Mouse (Mus musculus): Measurements from ENCODE around the gene Nup107. TPM values are rescaled to one million over a fixed set of nuclear protein-coding genes. Genes with fewer than 3 reads are reported as not detected.

The Nup107 gene
- polyA plus RNA-seq, 1 experiment from 2014 or later, result 17.9 TPM

- WGBS (ENCODE audit: missing documents), result 34% methylated on average over 6 of the region's 6 CpGs
- peaks cover 93% of the 10 kb centered on the region for H3K79me2 ChIP-seq (ENCODE audit: inconsistent target)
- peaks cover 96% of the 10 kb centered on the region for H3K36me3 ChIP-seq (ENCODE audit: inconsistent target)
- H3K27ac ChIP-seq, result no peak overlapping the region
- no peak overlapping the region for H3K4me3 ChIP-seq (ENCODE audit: inconsistent target)
Observed at GRCm38 (mm10) chr10:117818600-117818999, 26.1 kb upstream of the Nup107 start.

GRCm38 (mm10) chr10:117816721-117817120 is 24.2 kb upstream of the Nup107 start:
- Histone ChIP-seq H3K36me3 (ENCODE audit: inconsistent target) (peaks cover 94% of the 10 kb centered on the region), H3K27ac (no peak overlapping the region), H3K79me2 (ENCODE audit: inconsistent target) (peaks cover 75% of the 10 kb centered on the region), H3K4me3 (ENCODE audit: inconsistent target) (no peak overlapping the region)
- 96% methylated on average over 5 of the region's 6 CpGs for WGBS (ENCODE audit: missing documents)

- Histone ChIP-seq H3K79me2 (ENCODE audit: inconsistent target) (peaks cover 33% of the 10 kb centered on the region), H3K36me3 (ENCODE audit: inconsistent target) (peaks cover 56% of the 10 kb centered on the region), H3K27ac (no peak overlapping the region), H3K4me3 (ENCODE audit: inconsistent target) (no peak overlapping the region)
- 90% methylated on average over 2 of the region's 2 CpGs for WGBS (ENCODE audit: missing documents)
Observed at GRCm38 (mm10) chr10:117812501-117812900, 20.0 kb upstream of the Nup107 start.

- peaks cover 24% of the 10 kb centered on the region for H3K79me2 ChIP-seq (ENCODE audit: inconsistent target)
- H3K36me3 ChIP-seq (ENCODE audit: inconsistent target), result peaks cover 46% of the 10 kb centered on the region
- H3K4me3 ChIP-seq (ENCODE audit: inconsistent target), result no peak overlapping the region
- 96% methylated on average over 8 of the region's 8 CpGs for WGBS (ENCODE audit: missing documents)
- no peak overlapping the region for H3K27ac ChIP-seq
Observed at GRCm38 (mm10) chr10:117811555-117811954, 19.1 kb upstream of the Nup107 start.

- peaks cover 36% of the 10 kb centered on the region for H3K36me3 ChIP-seq (ENCODE audit: inconsistent target)
Observed at GRCm38 (mm10) chr10:117810506-117810905, 18.0 kb upstream of the Nup107 start.

GRCm38 (mm10) chr10:117808068-117808467 is 15.6 kb upstream of the Nup107 start:
- H3K27ac ChIP-seq, result no peak overlapping the region
- peaks cover 12% of the 10 kb centered on the region for H3K36me3 ChIP-seq (ENCODE audit: inconsistent target)
- 18% methylated on average over 6 of the region's 6 CpGs for WGBS (ENCODE audit: missing documents)
- H3K79me2 ChIP-seq (ENCODE audit: inconsistent target), result no peaks in the 10 kb centered on the region
- no peak overlapping the region for H3K4me3 ChIP-seq (ENCODE audit: inconsistent target)

More at GRCm38 (mm10) chr10:117810506-117810905, 18.0 kb upstream of the Nup107 start:
- no peak overlapping the region for H3K4me3 ChIP-seq (ENCODE audit: inconsistent target)
- no peak overlapping the region for H3K27ac ChIP-seq
- 93% methylated on average over 11 of the region's 11 CpGs for WGBS (ENCODE audit: missing documents)
- H3K79me2 ChIP-seq (ENCODE audit: inconsistent target), result peaks cover 13% of the 10 kb centered on the region; the same call in 1 of the 2 replicates

GRCm38 (mm10) chr10:117805919-117806318 is 13.4 kb upstream of the Nup107 start:
- Histone ChIP-seq H3K27ac (no peak overlapping the region), H3K36me3 (ENCODE audit: inconsistent target) (no peaks in the 10 kb centered on the region), H3K79me2 (ENCODE audit: inconsistent target) (no peaks in the 10 kb centered on the region), H3K4me3 (ENCODE audit: inconsistent target) (no peak overlapping the region)
- 94% methylated on average over 9 of the region's 9 CpGs for WGBS (ENCODE audit: missing documents)

GRCm38 (mm10) chr10:117803870-117804850 is 11.7 kb upstream of the Nup107 start:
- 65% methylated on average over 30 of the region's 31 CpGs for WGBS (ENCODE audit: missing documents)
- Histone ChIP-seq H3K27ac (no peak overlapping the region), H3K4me3 (ENCODE audit: inconsistent target) (no peak overlapping the region), H3K36me3 (ENCODE audit: inconsistent target) (no peaks in the 10 kb centered on the region), H3K79me2 (ENCODE audit: inconsistent target) (no peaks in the 10 kb centered on the region)

GRCm38 (mm10) chr10:117801886-117802285 is 9.4 kb upstream of the Nup107 start:
- 96% methylated on average over 9 of the region's 9 CpGs for WGBS (ENCODE audit: missing documents)
- Histone ChIP-seq H3K4me3 (ENCODE audit: inconsistent target) (no peak overlapping the region), H3K27ac (no peak overlapping the region), H3K36me3 (ENCODE audit: inconsistent target) (no peaks in the 10 kb centered on the region), H3K79me2 (ENCODE audit: inconsistent target) (no peaks in the 10 kb centered on the region)

GRCm38 (mm10) chr10:117799806-117800205 is 7.3 kb upstream of the Nup107 start:
- no peak overlapping the region for H3K27ac ChIP-seq
- no peaks in the 10 kb centered on the region for H3K36me3 ChIP-seq (ENCODE audit: inconsistent target)
- no peak overlapping the region for H3K4me3 ChIP-seq (ENCODE audit: inconsistent target)
- 96% methylated on average over 11 of the region's 11 CpGs for WGBS (ENCODE audit: missing documents)
- no peaks in the 10 kb centered on the region for H3K79me2 ChIP-seq (ENCODE audit: inconsistent target)

- WGBS (ENCODE audit: missing documents), result 73% methylated on average over 6 of the region's 6 CpGs
- no peaks in the 10 kb centered on the region for H3K36me3 ChIP-seq (ENCODE audit: inconsistent target)
- H3K4me3 ChIP-seq (ENCODE audit: inconsistent target), result no peak overlapping the region
- H3K79me2 ChIP-seq (ENCODE audit: inconsistent target), result no peaks in the 10 kb centered on the region
- H3K27ac ChIP-seq, result no peak overlapping the region
Observed at GRCm38 (mm10) chr10:117798436-117799035, 6.0 kb upstream of the Nup107 start.

GRCm38 (mm10) chr10:117797684-117798083 is 5.2 kb upstream of the Nup107 start:
- Histone ChIP-seq H3K36me3 (ENCODE audit: inconsistent target) (no peaks in the 10 kb centered on the region), H3K27ac (no peak overlapping the region), H3K79me2 (ENCODE audit: inconsistent target) (no peaks in the 10 kb centered on the region), H3K4me3 (ENCODE audit: inconsistent target) (no peak overlapping the region)
- 79% methylated on average over 7 of the region's 7 CpGs for WGBS (ENCODE audit: missing documents)

GRCm38 (mm10) chr10:117797106-117797505 is 4.6 kb upstream of the Nup107 start:
- Histone ChIP-seq H3K36me3 (ENCODE audit: inconsistent target) (no peaks in the 10 kb centered on the region), H3K27ac (no peak overlapping the region), H3K79me2 (ENCODE audit: inconsistent target) (peaks cover 3% of the 10 kb centered on the region), H3K4me3 (ENCODE audit: inconsistent target) (no peak overlapping the region)
- WGBS (ENCODE audit: missing documents), result 93% methylated on average over 10 of the region's 12 CpGs

- no peak overlapping the region for H3K27ac ChIP-seq
- H3K36me3 ChIP-seq (ENCODE audit: inconsistent target), result no peaks in the 10 kb centered on the region
- 94% methylated on average over 7 of the region's 7 CpGs for WGBS (ENCODE audit: missing documents)
- H3K79me2 ChIP-seq (ENCODE audit: inconsistent target), result peaks cover 12% of the 10 kb centered on the region
- no peak overlapping the region for H3K4me3 ChIP-seq (ENCODE audit: inconsistent target)
Observed at GRCm38 (mm10) chr10:117796181-117796580, 3.7 kb upstream of the Nup107 start.

GRCm38 (mm10) chr10:117795206-117795605 is 2.7 kb upstream of the Nup107 start:
- no peak overlapping the region for H3K27ac ChIP-seq
- no peak overlapping the region for H3K4me3 ChIP-seq (ENCODE audit: inconsistent target)
- 91% methylated on average over 4 of the region's 4 CpGs for WGBS (ENCODE audit: missing documents)
- no peaks in the 10 kb centered on the region for H3K36me3 ChIP-seq (ENCODE audit: inconsistent target)
- peaks cover 22% of the 10 kb centered on the region for H3K79me2 ChIP-seq (ENCODE audit: inconsistent target)
